Mouse (Mus musculus) retina, postnatal 7 days (tissue): ENCODE results near the gene Lancl1.

Source experiments
- DNase-seq: peaks from one replicate; pipeline ENCODE4 v3.0.0-alpha.2; 2012; ENCODE audit warnings: low read depth, low spot score

The Lancl1 gene

DNA sequence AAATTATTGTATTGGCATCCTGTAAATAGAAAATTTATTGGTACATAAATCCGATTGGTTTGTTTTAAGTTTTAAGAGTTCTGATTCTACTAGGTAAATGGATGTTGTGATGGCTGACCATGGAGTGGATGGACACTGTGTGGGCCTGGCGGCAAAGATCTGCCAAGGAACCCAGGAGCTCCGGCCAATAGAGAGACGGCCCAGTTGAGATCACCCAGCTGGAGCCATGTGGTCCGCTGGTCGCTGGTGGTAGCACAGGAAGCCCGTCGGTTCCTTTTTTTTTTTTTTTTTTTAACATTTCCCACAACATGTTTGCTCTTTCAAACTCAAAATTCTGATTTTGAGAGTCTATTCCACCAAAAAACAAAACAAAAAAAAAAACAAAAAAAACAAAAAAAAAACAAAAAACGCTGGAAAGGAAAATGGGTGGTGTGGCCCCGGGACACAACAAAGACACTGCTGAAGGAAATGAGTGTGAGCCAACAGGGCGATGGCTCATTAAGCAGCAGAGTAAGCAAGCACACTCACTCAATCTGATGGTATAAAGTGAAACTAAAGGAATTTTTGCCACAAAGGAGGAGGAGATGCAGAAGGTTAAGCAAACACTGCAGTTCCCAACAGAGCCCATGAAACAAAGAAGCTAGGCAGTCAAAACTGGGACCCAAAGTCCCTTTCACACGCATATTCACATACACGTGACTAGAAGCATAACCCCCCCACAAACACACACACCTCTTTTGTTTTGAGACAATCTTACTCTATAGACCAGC lies 21.4 kb downstream of the Lancl1 start:
- no peak for DNase-seq

DNA sequence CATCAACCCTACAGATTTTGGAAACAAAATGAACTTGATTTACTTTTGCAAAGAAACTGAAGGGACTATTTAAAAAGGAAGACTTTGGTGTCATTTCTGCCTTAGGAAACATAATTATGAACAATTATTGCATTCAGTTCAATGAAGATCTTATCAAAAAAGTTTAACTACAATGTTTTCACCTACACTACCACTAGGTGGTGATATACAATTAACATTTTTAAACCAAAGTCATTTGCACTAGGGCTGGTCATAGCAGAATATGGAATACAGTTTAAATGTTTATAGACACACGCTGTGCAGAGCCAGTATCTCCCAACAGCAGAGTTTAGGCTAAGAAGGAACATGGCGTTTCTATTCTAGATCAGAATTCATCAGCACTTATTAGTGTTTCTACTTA lies 24.5 kb downstream of the Lancl1 start:
- no peak for DNase-seq

DNA sequence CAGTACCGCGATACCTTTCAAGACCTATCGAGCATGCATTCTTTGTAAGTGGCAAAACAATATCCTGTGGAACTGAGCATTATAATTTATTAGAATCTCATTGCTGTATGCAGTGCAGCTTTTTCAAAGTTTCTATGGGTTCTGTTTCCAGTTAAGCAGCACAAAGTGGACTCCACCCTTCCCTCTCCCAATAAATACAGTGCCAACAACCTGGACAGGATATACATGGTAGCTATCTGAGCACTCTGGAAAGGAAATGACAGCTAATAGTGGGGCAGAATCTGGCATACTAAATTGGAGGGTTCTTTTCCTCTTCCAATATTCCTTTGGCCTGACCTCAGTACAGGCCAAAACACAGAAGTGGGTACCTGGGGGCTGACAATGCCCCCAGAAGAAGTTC lies 28.2 kb downstream of the Lancl1 start:
- DNase-seq: no peak

DNA sequence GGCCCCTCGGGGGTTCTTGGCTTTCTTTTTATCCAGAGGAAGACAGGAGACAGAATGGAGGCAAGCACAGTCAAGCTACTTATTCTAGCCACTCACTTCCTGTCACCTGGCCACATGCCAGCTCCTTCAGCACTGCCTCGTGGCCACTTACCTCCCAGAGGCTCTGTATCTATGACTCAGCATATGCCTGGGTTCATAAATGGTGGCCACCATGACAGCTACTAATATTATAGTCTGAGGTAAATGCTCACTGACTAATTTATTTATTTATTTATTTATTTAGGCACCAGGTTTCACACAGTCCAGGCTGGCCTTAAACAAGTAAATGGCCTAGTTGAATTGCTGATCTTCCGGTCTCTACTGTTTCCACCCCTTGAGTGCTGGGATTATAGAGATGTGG lies 35.0 kb downstream of the Lancl1 start:
- DNase-seq: no peak

DNA sequence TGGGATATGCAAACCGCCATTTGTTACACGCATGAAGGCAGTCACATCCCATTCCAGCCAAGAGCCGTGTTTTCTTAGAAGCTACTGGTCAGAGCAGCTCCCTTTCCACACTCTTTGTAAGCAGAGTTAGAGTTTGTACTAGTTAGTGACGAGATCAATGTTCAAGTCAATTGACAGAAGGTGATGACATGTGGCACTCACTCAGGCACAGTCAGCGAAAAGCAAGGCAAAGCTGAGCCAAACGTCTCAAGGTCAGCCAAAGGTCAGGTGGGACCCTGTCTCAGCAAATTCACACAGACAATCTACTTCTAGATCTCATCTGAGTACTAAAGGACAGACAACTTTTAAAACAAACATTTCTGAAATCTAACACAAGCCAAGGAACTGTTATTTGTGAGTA lies 36.4 kb downstream of the Lancl1 start:
- DNase-seq: no peak

DNA sequence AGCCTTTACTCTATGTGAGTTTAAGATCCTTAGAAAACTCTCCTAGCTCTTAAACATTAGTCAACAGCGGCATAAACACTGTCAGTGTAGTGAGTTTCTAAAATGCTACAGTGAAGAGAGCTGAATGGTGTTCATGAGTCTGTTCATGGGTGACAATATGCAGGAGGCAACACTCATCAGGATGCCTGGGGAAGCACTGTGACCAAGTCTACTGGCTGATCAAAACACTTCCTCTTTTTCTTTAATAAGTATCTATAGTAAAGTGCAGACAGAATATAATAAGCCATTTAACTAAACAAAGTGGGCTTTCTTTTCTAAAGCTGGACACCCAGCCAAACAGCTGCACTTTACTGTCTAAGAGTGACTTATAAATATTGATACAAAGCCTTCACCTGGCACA lies 37.3 kb downstream of the Lancl1 start:
- no peak for DNase-seq

DNA sequence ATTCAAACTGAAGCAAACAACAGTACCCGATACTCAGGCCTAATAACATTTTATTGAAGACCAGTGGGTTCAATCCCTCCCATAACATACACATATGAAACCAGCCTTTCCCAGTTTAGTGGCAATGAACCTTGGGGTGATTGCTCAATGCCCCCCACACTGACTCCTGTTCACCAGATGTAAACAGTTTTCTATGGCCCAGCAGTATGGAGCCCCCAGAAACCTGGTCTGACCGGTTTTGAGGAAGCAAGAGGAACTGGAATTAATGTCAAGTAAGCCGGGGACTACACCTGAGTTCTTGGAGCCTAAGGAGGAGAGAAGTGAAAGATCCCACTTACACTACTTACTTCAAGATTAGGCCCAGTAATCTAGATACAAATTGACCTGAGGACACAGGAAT lies 38.2 kb downstream of the Lancl1 start:
- DNase-seq: no peak

DNA sequence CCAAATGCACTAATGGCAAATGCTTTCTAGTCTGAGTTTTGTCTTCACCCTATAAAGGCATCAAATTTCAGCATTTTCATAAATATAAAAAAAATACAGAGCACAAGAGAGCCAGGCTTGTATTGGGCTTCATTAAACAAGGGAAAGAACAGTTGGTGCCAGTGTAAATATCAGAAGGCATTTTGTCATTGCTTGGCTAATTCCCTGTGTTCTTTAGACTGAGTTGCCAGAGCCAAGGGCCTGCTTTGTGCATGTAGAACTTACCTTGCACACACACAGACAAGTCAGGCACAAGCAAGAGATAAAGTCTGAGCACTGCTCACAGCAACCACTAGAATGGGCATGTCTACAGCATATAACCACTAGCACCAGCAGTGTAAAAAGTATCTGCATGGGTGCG lies 40.1 kb downstream of the Lancl1 start:
- no peak for DNase-seq

DNA sequence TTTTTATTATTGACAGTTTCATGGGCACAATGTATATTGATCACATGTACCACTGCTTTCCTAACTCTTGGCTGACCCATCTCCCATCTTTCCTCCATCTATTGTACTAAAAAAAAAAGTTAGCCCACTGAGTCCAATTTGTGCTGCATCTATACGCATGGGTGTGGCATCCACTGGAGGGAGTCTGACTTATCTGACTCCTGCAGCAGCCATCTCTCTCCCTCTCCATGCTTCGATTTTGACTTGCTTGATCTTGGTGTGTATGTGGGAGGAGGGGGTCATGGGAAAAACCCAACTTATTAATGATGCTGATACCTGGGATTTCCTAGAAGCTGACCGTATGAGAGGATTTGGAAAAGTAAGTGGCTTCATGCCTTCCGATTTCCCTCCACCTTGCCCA lies 40.5 kb downstream of the Lancl1 start:
- no peak for DNase-seq

DNA sequence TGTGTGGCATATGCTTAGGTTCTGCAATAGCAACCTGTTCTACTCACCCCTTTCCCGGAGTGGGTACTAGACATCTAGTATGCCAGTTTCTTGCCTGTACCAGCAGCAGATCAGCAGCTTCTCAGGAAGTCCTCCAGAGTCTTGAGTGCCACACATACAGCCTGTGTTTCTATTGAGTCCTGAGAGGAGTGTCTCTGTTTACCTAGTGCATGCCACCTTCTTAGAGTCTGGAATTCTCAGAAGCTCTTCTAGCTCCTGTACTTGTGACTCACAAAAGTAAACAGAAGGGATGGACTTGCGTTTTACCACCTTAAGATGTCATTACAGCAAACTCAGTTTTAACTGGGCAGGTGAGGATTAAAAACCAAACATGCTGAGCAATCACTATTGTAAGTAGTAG lies 41.9 kb downstream of the Lancl1 start:
- DNase-seq: no peak

DNA sequence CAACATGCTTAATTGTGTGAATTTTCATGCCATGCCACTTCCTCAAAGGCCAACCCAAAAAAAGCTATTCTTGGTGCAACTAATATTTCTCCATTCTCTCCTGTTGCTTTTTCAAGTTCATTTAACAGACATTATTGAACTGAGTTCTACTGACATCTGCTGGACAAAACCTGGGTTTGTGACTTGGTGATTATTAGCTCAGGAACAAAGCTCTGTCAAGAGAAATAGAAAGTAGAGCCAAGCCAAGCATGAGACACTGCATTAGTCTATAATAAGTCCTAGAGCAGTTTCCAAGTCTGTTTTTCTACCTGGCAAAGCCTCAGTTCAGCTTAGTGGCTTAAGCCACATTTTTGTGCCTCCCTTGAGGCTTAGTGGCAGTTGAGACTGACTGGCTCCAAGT lies 45.9 kb downstream of the Lancl1 start:
- DNase-seq: peak; percentile 17

DNA sequence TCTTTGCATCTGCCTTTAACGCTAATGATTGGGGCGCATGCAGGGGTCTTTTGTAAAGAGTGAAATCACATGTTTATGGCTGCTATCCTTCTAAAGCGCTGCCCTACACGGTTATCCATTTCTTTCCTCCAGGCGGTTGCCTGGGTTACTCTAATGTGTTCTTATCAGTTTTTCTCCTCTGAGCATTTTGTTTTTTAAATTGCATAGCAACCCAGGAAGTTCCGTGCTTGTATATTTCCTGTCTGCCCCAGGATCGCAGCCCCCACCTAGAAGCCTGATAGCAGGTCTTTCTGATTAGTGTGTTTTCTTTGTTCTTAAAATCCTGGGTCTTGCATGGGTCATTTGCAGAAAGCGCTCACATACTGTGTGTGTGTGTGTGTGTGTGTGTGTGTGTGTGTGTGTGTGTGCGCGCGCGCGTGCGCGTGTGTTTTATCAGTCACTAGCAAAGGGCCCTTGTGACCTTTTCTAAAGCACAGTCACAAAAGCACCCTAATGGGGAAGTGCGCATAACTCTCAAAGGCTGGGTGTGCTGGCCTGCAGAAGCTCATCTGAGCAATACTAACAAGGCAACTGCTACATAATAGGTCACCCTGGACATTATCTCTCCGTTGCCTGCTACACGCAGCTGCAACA lies 51.0 kb downstream of the Lancl1 start:
- DNase-seq: no peak

DNA sequence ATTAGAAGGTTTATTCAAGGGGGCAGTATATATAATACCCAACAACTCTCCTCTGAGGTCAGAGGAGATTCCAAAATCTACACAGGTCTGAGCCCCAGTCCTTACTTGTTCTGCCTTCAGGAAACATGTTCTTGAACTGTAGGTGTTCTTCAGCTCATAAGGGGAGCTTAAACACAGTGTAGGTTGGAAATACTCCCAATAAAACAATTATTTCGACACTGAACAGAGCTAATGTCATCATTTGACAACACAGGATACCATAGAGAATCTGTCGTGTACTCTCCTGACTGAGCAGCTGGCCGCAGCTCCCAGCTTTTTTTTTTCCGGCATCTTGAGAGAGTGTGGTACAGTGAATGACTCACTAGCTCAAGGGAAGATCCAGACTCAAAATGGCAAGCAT lies 52.8 kb downstream of the Lancl1 start:
- DNase-seq: no peak

DNA sequence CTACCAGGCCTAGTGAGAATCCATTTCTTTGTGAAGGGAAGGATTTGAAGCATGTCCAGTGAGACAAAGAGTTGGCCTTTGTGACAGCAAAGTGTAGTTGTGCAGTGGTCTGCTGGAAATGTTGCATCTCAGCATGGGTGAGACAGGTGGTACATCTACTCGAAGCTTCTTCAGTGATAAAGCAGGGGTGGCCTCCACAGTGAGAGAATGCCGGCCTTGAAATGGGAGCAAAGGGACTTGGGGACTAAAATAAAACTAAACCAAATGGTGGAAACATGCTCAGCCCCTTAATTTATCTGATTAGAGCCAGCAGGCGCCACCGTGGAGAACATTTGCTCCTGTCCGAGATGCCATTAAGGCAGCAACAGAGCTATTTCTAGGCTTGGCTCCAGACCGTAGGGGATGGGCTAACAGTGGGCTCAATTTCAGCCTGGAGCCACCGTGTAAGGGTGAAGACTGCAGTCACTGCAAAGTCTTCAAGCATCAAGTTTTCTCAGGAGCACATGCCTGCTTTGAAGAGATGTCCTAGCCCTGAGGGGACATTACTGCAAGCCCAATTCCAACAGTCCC lies 53.5 kb downstream of the Lancl1 start:
- DNase-seq: no peak

DNA sequence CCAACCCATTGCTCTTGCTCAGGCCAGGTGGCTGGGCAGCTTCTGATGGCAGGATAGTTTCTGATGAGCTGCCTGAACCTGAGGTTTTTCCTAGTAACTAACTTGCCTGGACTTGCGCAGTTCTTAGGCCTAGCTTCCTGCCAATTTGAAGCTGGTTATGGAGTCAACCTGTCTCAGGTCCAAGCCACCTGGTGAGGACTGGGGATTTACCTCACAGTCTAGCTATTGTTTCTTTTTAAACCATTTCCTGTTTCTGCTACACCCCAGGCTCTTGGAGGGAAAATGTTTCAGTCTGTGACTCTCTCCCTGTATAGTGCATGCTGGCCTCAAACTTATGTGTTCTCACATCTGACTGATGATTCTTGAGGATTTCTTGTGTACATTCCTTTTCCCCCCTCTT lies 58.5 kb downstream of the Lancl1 start:
- DNase-seq: no peak

DNA sequence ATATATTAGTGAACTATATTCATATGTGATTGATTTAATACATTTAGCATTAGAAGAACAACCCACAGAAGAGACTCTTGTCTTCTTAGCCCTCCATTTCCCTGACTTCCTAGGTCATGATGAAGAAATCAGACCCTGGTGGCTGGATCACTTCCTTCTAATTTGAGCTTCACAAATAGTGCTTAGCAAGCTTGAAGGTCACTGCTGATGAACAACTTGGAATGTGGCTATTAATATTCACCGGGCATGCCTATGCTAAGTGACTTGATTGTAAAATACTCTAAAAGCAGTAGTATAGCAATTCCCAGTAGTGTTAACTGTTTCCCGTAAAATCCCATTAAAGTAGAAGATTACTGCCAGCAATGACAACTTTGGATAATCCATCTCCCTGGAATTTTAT lies 63.2 kb downstream of the Lancl1 start:
- DNase-seq: no peak

DNA sequence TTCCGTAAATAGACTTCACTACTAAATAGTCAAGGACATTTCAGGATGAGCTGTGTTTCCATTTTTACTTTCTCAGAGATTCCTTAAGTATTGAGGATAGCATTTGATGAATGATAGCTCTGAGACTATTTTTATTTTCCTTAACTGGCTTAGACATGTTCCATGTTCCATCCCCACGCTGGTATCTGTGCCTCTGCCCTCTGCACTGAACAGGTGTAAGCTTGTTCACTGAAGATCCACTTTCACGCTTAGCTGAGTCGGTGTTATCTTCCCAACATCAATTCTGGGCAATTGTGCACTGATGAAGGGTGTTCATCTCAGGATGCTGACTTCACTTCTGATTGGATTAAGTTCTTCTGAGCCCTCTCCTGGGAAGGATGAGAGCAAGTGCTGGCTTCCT lies 73.8 kb downstream of the Lancl1 start:
- DNase-seq: no peak

DNA sequence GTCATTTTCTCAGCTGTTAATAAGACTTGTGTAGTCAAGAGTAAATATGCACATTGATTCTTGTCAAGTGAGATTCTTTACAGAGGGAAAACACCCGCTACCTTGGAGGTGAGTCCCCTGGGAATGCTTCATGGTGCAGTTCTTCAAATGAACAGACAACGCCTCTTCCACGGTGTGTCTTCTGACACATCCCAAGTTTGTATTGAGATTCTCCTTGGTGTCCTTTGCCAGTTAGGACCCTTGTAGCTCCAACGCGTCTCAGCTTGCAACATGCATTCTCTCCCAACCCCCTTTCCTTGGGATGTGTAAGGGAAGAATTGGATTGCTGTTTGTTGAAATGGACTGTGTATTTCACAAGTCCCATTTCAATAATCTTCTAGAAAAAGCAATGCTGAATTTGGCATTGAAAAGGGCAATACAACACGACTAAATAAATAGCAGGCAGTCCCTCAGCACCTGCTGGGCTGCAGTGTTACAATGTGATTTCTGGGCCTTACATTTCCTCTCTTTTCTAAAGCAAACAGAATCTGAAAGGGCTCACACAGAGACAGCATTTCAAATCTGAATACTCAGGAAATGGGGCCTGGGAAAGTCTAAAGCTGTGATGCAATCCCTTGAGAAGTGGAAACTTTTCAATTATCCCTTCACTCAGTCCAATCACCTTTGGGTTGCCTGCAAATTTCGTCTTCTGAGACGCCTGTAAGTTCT lies 78.0 kb downstream of the Lancl1 start:
- DNase-seq: no peak

DNA sequence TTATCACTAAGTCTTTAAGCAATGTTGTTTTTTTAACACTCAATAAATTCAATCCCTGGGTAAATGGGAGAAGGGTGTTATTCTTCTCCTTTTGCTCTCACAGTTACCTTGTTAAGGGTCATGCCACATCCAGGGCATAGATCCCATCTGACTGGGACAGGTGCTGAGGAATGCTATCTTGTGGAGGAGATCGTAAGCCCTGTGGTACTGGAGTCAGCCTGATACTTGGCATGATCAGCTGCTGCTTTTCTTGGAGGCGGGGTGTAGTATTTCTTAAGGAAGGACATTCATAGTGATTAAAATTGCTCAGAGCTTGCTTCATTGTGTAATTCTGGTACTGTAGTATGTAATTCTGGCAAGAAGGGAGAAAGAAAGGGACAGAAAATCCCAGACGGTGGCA lies 81.3 kb downstream of the Lancl1 start:
- DNase-seq: no peak

DNA sequence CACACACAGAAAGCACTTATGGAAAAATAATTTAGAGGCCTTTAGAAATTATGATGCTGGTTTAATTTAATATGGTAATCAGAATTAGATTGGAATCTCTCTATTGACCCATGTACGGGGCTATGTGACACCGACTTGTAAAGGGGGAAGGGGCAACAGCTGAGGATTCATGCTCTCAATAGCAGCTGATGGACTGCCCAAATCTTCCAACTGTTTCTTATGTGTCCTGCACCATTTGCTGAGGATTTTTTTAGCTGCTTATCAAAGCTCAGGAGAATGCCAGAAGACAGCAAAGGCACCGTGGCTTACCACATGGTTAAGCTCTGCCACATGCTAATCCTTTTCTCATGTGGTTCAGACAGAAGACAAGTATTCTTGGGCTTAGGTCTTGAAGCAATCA lies 87.6 kb downstream of the Lancl1 start:
- DNase-seq: no peak
